Mouse (Mus musculus): ENCODE measurements around the gene Npl.
"Not testable (repeated sequence)": the region's sequence is repeated elsewhere in the genome, so short reads cannot be mapped to it uniquely, and the experiment has no call there.

The Npl gene

DNA sequence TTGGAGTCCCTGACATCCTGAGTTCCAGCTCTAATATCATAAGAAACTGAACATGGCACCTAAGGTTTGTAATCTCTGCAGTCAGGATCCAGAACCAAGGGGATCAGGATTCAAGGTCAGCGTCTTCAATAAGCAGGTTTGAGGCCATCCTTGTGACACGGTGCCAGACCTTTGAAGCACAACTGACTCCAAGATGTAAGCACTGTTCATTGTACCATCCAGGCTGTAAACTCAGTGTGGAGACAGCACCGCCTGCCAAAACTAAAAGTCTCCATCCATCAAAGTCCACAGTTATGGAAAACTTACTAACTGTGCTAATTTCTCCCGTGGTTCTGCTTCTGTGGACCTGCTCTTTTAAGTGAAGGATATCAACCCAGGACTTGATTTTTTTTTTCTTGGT is 59.9 kb downstream of the Npl start:
- intact Hi-C loops (cut with DNase I): loop anchor here (5.0 kb wide), 1 partner anchor 47 kb away; no protein-coding TSS in a partner anchor

- intact Hi-C loops (cut with DNase I): no loop called here
These were observed 60.3 kb downstream of the Npl start for GRCm38 (mm10) chr1:153489540-153489939.

- intact Hi-C loops (cut with DNase I): no loop called here
These were observed 60.7 kb downstream of the Npl start for GRCm38 (mm10) chr1:153489132-153489531.

- intact Hi-C loops (cut with DNase I): no loop called here
These were observed 62.4 kb downstream of the Npl start, which contains the start of gene Dhx9 for GRCm38 (mm10) chr1:153487500-153487879. TSS of gene Dhx9 (minus strand) at chr1:153487660.

DNA sequence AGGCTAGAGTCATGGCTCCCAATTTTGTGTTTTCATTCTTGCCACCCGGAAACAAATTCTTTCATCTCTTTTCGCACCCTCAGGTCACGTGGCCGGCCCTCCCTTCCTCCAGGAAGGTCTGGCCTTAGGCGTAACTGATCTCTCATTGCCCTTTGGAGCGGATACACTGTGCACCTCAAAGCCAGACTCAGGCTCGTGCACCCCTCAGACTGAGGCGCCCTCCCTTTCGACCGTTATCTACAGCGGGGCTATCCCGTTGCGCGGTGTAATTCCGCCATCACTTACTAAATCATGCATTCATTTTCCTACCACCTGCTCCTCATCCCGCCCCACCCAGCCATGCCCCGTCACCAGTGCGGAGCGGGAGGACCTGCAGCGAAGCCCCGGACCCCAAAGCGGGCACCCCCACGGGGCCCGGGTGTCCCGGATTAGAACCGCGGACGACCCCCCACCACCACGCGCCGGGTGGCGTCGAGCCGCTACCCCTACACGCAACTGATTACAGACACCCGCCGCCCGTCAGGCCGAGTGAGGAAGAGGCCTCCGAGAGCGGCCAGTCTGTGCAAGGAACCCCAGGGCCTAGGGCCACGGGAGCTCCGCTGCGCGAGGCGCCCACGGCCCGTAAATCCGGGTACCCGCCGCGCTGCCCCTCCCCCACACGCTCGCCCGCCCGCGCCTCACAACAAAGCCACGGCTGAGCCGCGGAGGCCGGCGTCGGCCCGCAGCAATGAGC is 62.9 kb downstream of the Npl start:
- intact Hi-C loops (cut with DNase I): no loop called here

- intact Hi-C loops (cut with DNase I): not testable (repeated sequence)
These were observed 63.7 kb downstream of the Npl start for GRCm38 (mm10) chr1:153486120-153486519.

DNA sequence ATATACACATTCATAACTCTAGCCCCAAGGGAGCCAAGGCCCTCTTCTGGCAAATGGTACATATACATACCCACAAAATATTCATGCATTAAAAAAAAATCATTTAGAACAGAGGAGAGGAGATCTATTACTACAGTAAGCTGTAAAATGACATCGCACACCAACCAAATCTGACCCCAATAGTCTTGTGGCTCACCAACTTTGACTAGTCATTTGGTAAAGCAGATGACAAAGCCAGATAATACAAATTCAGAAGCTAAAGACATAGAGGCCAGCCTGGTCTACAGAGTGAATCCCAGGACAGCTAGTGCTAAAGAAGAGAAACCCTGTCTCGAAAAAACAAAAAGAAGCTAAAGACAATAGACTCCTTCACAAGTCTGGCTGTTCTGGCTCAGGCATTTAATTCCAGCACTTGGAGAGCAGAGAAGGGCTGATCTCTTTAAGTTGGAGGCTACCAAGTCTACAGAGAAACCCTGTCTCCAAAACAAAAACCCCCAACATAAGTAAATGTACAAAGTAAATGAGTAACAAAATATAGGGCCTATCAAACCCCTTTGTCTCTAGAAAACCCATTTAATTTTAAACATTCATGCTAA is 64.5 kb downstream of the Npl start:
- intact Hi-C loops (cut with DNase I): no loop called here

DNA sequence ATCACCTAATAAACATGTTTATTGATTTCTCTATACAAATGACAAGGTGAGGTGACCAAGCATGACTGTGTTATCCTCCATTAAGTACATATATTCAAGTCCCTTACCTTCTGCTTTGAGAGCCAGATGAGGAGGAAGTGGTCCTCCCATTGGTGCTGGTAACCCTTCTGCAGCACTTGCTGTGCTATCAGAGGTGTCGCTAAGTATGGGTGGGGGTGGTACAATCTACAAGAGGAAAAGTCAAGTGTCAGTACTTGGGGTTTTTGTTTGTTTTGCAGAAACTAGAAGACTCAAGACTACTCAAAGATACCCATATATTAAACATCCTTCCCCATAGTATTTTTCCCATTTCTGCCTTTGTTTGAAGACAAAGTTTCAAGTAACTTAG is 68.8 kb downstream of the Npl start:
- intact Hi-C loops (cut with DNase I): no loop called here

GRCm38 (mm10) chr1:153480386-153481024 is 69.3 kb downstream of the Npl start:
- intact Hi-C loops (cut with DNase I): no loop called here

DNA sequence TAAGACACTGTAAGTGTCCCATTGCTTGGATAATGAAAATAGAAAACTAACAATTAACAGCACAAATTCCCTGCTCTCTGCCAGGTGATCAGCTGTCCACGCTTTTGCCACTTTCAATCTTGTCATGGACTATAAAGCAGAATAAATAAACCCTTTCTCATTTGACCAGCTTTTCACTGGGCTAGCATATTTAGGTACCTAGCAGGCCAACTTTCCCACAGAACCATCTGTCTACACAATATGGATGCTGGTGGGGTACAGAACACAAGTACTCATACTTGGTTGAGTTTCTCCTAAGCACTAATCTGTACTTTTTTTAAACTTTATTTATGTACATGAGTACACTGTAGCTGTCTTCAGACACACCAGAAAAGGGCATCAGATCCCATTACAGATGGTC is 70.5 kb downstream of the Npl start:
- intact Hi-C loops (cut with DNase I): no loop called here

DNA sequence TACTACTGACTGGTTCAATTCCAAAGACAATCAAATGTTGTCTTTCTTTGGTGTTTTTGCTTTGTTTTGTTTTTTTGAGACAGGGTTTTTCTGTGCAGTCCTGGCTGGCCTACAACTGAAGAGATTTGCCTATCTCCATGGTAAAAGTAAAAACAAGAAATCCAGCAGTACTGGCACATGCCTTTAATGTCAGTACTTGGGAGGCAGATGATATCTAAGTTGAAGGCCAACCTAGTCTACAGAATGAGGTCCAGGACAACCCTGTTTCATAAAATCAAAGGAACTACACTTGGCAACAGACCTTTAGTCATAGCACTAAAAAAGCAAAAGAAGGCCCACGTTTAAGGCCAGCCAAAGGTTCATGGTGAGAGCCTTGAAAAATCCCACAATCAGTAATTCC is 88.0 kb downstream of the Npl start:
- intact Hi-C loops (cut with DNase I): no loop called here

- intact Hi-C loops (cut with DNase I): no loop called here
These were observed 93.7 kb downstream of the Npl start for GRCm38 (mm10) chr1:153456137-153456536.

GRCm38 (mm10) chr1:153453146-153453642 is 96.7 kb downstream of the Npl start:
- intact Hi-C loops (cut with DNase I): no loop called here

All from adrenal gland (tissue).